In genomic region chr2:60019546-60020250, GRCm38 (mm10) we compare ENCODE assay signal across 14 mouse cellular contexts.
A peak's percentile ranks its signal among the peaks of the same experiment; 100 is the strongest.
DNase-seq lines count a peak whose midpoint lies in the region; ATAC-seq and TF ChIP-seq lines count a peak whose summit lies in the region.
"Had no signal": no experiment of that assay in that cellular context is flagged by ENCODE, and none has a peak within 500 bp of the region (broad histone marks: within the 10 kb centered on the region; RNA-seq: fewer than 3 reads in every experiment).

No protein-coding gene starts in this region.

- peak overlapping the region; percentile 14; the same call in 1 of the 2 replicates for H3K27ac ChIP-seq in stomach, embryonic 15.5 days
- no peak overlapping the region for H3K27ac ChIP-seq in stomach, postnatal 0 days (replicated peaks)
- no peak overlapping the region for H3K27ac ChIP-seq in limb, embryonic 10.5 days
- peak overlapping the region; percentile 33; the same call in 1 of the 2 replicates for H3K27ac ChIP-seq in small intestine, adult 2 months (ENCODE audit: insufficient read depth, low read depth, low read length)
- H3K27ac ChIP-seq: forebrain, embryonic 13.5 days; heart, embryonic 13.5 days; limb, embryonic 12.5 days had no signal

- intact Hi-C loops in gastrocnemius, postnatal 14 days (cut with DNase I; ENCODE audit: low total_unique reads) = no loop called here

- no peak for ATAC-seq in stomach, embryonic 15.5 days (ENCODE audit: insufficient read depth, low FRiP score, low read depth)
- no peak for ATAC-seq in stomach, postnatal 0 days (ENCODE audit: low FRiP score, low TSS enrichment)
- ATAC-seq in activated CD4-positive, CD25-positive, alpha-beta regulatory T cell, adult 4 months = peak; percentile 13
- ATAC-seq: forebrain, embryonic 13.5 days had no signal

- no peak for DNase-seq in stomach, postnatal 0 days (ENCODE audit: low spot score)
- peak; percentile 12 for DNase-seq in limb, embryonic 10.5 days (ENCODE audit: low spot score)
- no peak for DNase-seq in cerebellum, adult 9-10 months
- no peak for DNase-seq in gastrocnemius, postnatal 14 days
- DNase-seq: cerebellum, postnatal 36 days; gastrocnemius, postnatal 10 days; kidney, adult 8-10 months; right cerebral cortex, postnatal 25 days had no signal

- TF ChIP-seq POLR2A in small intestine, adult 2 months (IDR thresholded peaks at IDR 0.05; ENCODE audit: low read depth, low read length) = no peak

- 91% methylated on average over 3 of the region's 3 CpGs for WGBS in stomach, embryonic 15.5 days
- 98% methylated on average over 3 of the region's 3 CpGs for WGBS in stomach, postnatal 0 days
- WGBS in limb, embryonic 10.5 days = 90% methylated on average over 3 of the region's 3 CpGs
- over 99% methylated on average over 3 of the region's 3 CpGs for WGBS in small intestine, adult 2 months

- H3K4me2 ChIP-seq in stomach, embryonic 15.5 days = no peak overlapping the region
- H3K4me2 ChIP-seq in stomach, postnatal 0 days (replicated peaks; ENCODE audit: low read depth) = no peak overlapping the region
- H3K4me2 ChIP-seq: forebrain, embryonic 13.5 days; heart, embryonic 13.5 days; limb, embryonic 12.5 days had no signal

- no peaks in the 10 kb centered on the region for H3K27me3 ChIP-seq in stomach, embryonic 15.5 days (replicated peaks)
- no peaks in the 10 kb centered on the region for H3K27me3 ChIP-seq in stomach, postnatal 0 days (ENCODE audit: control insufficient read depth, insufficient read depth, low read length)
- no peaks in the 10 kb centered on the region for H3K27me3 ChIP-seq in limb, embryonic 10.5 days (ENCODE audit: low read depth, poor library complexity, severe bottlenecking)
- H3K27me3 ChIP-seq in small intestine, adult 2 months (ENCODE audit: control insufficient read depth, insufficient read depth, low read length) = no peaks in the 10 kb centered on the region
- H3K27me3 ChIP-seq: forebrain, embryonic 13.5 days; heart, embryonic 13.5 days; limb, embryonic 12.5 days had no signal

- no peak overlapping the region for H3K9ac ChIP-seq in stomach, embryonic 15.5 days
- H3K9ac ChIP-seq in stomach, postnatal 0 days (ENCODE audit: low read length) = no peak overlapping the region
- H3K9ac ChIP-seq: forebrain, embryonic 13.5 days; heart, embryonic 13.5 days; limb, embryonic 12.5 days had no signal

- TF ChIP-seq EP300 in stomach, postnatal 0 days (optimal IDR thresholded peaks at IDR 0.05) = no peak

- H3K4me3 ChIP-seq in stomach, embryonic 15.5 days (replicated peaks) = no peak overlapping the region
- no peak overlapping the region for H3K4me3 ChIP-seq in stomach, postnatal 0 days (ENCODE audit: low read depth, low read length)
- no peak overlapping the region for H3K4me3 ChIP-seq in limb, embryonic 10.5 days
- H3K4me3 ChIP-seq in small intestine, adult 2 months (ENCODE audit: low read depth, low read length) = no peak overlapping the region
- H3K4me3 ChIP-seq: forebrain, embryonic 13.5 days; heart, embryonic 13.5 days; limb, embryonic 12.5 days had no signal

- no peaks in the 10 kb centered on the region for H3K4me1 ChIP-seq in stomach, embryonic 15.5 days
- no peaks in the 10 kb centered on the region for H3K4me1 ChIP-seq in stomach, postnatal 0 days (replicated peaks; ENCODE audit: control insufficient read depth, insufficient read depth)
- H3K4me1 ChIP-seq in limb, embryonic 10.5 days = peaks cover 31% of the 10 kb centered on the region
- H3K4me1 ChIP-seq in small intestine, adult 2 months (ENCODE audit: control insufficient read depth, insufficient read depth, insufficient read length, low read length) = peaks cover 2% of the 10 kb centered on the region; the same call in 1 of the 2 replicates
- H3K4me1 ChIP-seq: forebrain, embryonic 13.5 days; heart, embryonic 13.5 days had no signal

- no peaks in the 10 kb centered on the region; the same call in 1 of the 2 replicates for H3K36me3 ChIP-seq in stomach, embryonic 15.5 days
- H3K36me3 ChIP-seq in stomach, postnatal 0 days (ENCODE audit: control insufficient read depth, insufficient read depth, low read length) = no peaks in the 10 kb centered on the region
- 0 out of 2 replicates have a peak, but pooled peaks cover 2% of the 10 kb centered on the region for H3K36me3 ChIP-seq in limb, embryonic 10.5 days
- no peaks in the 10 kb centered on the region for H3K36me3 ChIP-seq in small intestine, adult 2 months (ENCODE audit: control insufficient read depth, insufficient read depth, low read length)
- H3K36me3 ChIP-seq: heart, embryonic 13.5 days; limb, embryonic 12.5 days had no signal

- H3K9me3 ChIP-seq in stomach, embryonic 15.5 days = no peaks in the 10 kb centered on the region
- H3K9me3 ChIP-seq in stomach, postnatal 0 days (ENCODE audit: control insufficient read depth, low read length) = no peaks in the 10 kb centered on the region
- no peaks in the 10 kb centered on the region for H3K9me3 ChIP-seq in limb, embryonic 10.5 days (replicated peaks)
- H3K9me3 ChIP-seq: forebrain, embryonic 13.5 days; heart, embryonic 13.5 days had no signal

- TF ChIP-seq CTCF in stomach, postnatal 0 days (IDR thresholded peaks at IDR 0.05; ENCODE audit: low read depth) = no peak
- no peak for TF ChIP-seq CTCF in small intestine, adult 2 months (IDR thresholded peaks at IDR 0.05; ENCODE audit: extremely low read depth, insufficient read length, insufficient replicate concordance, low read depth, low read length)

Comparison
In these comparisons a context has a peak if more than half of its experiments do, and no peak if none do; other contexts are left out.
1. H3K27ac ChIP-seq: peak in stomach, embryonic 15.5 days (single experiment) and small intestine, adult 2 months (single experiment); none in stomach, postnatal 0 days (single experiment) and limb, embryonic 10.5 days (single experiment).